Mouse (Mus musculus): ENCODE measurements around the gene Noc3l.

The Noc3l gene

DNA sequence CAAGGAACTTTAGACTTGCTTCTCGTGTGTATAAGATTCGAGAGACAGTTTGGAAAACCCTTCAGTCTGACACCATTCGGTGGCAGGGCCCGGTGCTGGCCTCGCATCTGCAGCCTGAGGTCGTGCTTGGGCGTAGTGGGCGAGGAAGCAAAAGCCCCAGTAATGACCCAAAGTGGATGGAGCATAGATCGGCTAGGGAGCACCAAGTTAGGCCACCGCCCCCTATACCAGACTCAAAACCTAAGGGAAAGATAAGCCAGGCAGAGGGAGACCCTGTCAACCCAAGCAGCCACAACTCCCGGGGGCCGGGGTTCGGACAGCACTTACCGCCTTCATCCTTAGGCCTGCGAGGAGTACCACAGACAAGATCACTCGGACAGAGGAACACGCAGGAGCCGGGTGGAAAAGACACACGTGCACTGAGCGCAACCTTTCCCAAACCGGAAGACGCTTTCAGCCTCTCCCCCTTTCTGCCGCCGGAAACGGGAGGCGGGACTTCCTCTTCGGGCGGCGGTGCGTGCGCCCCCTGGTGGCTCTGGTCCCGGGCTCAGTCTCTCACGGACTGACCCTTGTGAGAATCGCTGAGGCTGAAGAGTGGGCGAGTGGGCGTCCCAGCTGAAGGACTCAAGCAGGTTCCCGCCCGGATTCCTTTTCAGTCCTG, at the start of gene Noc3l:
Gene Noc3l (minus strand): TSS at position 472 of the 661 bp plus-strand sequence.
- peak; percentile 89 for DNase-seq

DNA sequence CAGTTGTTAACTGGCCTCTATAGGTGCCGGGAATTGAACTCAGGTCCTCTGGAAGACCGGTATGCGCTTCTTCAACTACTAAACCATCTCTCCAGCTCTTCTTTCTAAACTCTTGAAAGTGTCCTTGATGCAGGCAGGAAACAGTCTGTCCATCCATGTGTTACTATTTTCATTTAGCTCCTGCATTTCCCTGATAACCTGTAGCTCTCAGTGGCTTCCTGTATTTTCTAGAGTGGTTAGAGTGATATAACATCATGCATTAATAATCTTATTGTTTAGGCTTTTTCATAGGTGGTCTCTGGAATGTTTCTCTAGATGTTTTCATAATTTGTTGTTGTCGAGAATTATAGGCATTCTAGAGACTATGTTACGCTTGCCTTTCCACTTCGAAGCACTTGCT, 43.5 kb upstream of the Noc3l start:
- DNase-seq: no peak

- no peak for DNase-seq
Measured at GRCm38 (mm10) chr19:38858224-38858623, 39.2 kb upstream of the Noc3l start.

- no peak for DNase-seq
Measured at GRCm38 (mm10) chr19:38846373-38846772, 27.3 kb upstream of the Noc3l start.

DNA sequence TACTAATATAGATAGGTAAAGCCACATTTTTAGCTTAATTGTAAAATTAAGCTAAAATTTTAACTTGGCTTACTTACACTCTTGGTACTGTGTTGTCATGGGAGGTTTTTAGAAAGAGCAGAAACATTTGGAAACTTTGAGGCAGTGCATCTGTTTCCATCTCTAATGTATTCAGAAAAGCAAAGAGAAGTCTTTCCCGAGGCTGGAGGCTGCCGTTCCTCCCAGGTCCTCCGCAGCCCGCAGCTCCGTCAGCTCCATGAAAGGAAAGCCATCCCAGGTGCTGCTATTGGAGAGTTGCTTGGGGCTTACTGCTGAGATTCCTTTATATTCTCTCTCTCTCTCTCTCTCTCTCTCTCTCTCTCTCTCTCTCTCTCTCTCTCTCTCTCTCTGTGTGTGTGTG, 25.8 kb upstream of the Noc3l start:
- DNase-seq: no peak

DNA sequence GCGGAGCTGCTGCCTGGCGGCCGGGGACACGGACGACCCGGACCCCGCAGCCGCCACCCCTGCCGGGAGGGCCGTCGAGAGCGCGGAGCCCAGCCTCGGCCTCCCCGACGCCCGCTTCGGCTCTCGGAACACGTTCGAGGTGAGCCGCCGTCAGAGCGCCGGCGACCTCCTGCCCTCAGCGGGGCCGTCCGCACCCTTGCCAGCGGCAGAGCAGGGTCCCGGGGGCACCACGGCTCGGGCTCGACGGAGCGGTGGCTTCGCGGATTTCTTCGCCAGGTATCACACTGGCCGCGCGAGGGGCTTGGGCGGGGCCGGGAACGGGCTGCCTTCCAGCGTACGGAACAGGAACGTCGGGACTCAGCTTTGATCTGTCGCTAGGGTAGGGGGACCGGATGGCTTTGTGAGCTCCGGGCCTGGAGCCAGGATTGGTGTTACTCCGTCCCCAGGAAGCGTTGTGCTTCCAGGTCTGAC, 18.2 kb upstream of the Noc3l start:
- peak; percentile 44 for DNase-seq

DNA sequence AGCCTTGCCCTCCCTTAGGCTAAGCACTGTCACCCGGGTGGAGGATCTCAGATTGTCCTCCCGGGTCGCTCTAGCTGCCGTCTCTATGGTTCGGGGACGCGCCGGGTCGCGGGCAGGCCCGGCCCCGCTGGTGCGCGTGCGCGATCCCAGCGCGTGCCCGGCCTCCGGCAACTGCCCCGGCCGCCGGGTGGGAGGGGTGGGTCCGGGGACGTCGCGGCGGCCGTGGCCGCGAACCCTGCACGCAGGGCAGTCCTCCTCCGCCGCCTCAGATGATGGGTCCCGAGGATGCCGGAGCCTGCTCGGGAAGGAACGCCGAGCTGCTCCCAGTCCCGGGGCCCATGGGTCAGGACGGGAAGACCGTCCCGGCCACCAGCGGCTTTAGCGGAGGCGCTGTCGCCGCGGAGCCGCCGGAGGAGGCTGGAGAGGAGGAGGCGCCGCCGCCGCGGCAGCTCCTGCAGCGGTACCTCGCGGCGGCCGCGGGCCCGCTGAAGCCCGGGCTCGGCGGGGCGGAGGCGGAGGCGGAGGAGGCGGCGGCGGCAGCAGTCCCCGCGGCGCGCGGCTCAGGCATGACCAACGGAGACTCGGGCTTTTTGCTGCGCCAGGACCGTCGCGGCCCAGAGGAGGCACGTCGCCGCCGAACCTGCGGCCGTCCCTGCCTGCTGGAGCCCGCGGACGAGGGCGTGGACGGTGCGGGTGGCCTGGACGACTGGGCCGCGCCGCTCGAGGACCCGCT, 17.6 kb upstream of the Noc3l start, which contains the start of gene Tbc1d12:
Gene Tbc1d12 (plus strand): TSS at position 142 of the 733 bp plus-strand sequence.
- peak; percentile 92 for DNase-seq

- DNase-seq: no peak
Measured at GRCm38 (mm10) chr19:38836084-38836437, 17.0 kb upstream of the Noc3l start.

DNA sequence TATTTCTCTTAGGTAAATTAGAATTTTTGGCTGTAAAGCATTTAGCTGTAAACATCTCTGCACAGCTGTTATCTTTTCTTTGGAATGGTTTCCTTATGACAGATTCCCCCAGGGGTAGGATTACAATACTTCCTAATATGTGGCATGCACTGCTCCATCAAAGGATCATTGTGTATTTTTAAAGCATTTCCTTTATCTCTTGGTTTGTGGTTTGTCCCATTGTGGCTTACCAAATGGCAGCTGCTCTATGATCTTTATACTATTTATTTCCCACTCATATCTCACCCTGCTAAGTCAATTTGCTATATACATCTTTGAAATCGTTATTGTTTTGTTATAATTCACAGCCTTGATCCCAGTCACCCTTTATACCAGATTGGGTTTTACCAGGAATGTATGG, 14.2 kb upstream of the Noc3l start:
- DNase-seq: no peak

- DNase-seq: no peak
Measured at GRCm38 (mm10) chr19:38820186-38820804, 1.3 kb upstream of the Noc3l start.

DNA sequence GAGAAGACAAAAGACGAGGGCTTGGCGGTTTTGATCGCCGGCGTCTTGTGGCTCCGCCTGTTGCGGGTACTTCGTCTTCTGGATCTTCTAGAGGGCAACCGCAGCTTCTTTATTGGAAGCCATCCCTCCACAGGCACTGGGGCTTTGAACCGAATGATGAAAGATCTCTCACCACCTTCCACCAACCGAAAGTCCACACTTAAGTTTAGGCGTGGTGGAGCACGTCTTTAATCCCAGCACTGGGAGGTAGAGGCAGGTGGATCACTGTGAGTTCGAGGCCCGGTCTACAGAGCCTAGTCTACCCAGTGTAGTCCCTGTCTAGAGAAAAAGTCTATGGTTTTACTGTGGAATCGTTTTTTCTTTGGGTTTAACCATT, 378 bp upstream of the Noc3l start:
- no peak for DNase-seq

DNA sequence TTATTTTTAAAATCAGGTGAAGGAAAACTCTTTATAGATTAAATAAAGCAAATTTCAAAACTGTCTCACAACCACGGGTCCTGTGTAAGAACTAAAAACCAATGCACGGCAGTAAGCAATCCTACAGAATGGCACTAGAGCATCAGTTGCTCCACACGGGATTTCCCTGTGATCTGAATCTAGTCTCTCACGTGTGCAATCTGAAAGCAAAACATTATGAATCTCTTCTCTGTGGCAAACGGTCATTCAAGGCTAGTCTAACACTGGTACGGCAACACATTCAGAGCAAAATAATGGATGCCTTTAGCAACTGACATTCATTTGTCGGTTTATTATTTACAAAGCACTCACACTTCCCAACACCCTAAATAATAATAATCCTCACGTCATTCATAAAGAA, 846 bp downstream of the Noc3l start:
- no peak for DNase-seq

DNA sequence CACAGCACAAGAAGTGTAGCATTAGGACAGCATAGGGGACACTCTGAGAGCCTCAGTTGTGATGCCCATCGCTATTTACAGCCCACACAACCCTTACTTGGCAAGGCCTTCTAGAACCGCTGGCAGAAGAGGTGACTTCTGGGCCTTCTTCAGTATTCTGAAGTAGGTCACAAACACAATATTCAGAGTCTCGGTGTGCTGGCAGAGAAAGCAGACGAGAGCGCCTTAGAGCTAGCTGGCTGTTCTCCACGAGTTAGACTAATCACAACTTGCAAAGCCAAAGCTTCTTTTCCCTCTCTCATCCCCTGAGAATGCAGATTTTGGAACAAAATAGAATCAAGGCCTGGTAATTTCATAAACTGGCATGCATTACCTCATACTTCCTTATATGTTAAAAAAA, 20.2 kb downstream of the Noc3l start:
- no peak for DNase-seq

GRCm38 (mm10) chr19:38798291-38798690, 20.7 kb downstream of the Noc3l start:
- DNase-seq: no peak

DNA sequence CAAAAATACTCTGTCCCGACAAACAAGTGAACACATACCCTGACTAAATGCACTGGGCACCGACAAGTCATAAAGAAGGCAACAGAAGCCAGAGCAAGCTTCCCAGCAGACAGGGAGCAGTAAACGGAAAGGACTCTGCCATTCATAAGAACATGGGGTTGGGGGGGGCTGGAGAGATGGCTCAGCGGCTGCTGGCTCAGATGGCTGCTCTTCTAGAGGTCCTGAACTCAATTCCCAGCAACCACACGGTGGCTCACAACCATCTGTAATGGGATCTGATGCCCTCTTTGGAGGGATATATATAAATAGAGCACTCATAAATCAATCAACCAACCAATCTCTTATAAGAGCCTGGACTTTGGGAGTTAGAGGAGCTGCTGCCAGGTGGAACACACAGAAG, 22.5 kb downstream of the Noc3l start:
- DNase-seq: no peak

GRCm38 (mm10) chr19:38793563-38794045, 25.4 kb downstream of the Noc3l start:
- DNase-seq: no peak

DNA sequence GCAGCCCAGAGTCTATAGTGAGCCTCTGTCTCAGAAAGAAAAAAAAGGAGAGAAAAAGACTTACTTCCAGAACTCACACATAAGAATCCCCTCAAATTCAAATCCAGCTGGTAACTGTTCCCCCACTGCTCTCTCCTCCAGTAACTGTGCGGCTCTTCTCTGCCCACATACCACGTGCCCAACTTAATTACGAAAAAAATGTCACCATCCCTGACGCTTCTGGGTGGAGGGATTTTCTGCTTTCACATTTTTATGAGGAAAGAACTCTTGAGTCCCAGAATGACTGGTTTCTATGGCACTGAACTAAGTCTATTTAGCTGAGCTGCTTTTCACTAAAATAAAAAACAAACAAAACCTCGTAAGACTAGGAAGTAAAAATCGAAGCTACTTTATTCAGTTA, 31.3 kb downstream of the Noc3l start:
- no peak for DNase-seq

DNA sequence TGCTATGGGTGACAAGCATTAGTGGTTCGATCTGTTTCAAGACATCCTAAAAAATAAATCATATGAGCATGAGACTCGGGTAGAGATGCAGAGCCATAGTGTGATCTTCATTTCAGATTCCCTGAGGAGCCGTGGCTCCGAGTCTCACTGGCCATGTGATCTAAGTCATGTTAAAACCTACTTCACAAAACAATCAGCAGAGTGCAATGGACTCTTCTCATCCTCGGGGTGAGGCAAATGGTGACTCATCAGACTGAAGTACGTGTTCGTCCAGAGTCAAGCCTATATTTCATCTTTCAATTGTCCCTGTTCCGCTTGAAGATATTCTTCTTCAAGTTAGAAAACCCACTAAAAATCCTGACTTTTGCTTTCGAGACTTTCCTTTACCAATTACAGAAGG, 35.5 kb downstream of the Noc3l start:
- no peak for DNase-seq

DNA sequence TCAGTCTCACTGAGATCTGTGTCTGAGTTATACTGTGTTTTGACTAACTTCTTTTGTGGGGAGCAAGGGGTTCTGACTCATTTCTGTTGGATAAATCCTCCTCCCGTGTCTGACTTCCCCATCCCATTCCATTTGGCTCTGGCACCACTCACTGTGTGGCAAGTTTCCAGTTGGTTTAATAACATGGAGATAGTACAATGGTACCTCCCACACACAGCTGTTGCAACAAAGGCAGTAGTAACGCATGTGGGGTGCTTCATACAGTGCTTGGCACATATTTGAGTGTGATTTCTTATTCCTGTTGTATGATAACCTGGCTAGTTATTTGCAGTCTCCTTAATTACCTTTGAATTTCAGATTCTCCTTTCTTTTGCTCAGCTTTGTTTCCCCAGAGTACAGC, 40.2 kb downstream of the Noc3l start:
- DNase-seq: no peak

DNA sequence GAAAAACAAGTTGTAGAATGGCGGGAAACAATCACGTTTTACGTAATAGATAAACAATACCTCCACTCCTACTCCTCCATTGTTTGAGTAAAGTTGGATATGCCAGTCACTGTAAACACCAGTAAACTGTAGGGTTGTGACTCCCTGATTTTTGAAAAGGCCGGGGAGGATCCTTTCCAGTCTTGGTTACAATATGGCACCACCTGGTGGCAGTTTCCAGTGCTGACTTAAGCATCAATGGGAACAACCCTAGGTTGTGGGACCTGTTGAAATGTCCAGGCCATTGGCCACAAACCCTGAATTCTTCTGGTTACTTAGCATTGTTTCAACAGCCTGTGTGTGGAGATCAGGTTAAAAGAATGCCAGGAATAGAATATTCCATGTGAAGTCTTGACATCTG, 43.5 kb downstream of the Noc3l start:
- no peak for DNase-seq

DNA sequence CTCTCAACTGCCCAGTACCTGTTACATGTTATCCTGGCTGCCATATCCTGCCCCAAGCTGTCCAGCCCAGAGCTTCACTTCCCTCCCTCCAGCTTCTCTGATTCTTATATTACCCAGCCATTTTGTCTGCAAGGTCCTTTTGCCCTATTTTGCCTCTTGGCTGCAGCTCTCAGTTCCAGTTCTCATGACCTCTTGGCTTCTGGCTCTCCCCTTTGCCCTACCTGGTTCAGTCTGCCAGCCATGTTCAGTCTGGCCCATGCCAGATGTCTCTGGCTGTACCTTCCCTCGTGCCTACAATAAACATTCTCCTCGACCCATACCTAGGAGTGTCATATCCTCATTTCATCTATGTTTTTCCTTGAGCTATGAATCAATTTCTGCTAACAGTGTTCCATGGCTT, 52.7 kb downstream of the Noc3l start:
- no peak for DNase-seq

GRCm38 (mm10) chr19:38760441-38760840, 58.6 kb downstream of the Noc3l start:
- no peak for DNase-seq

DNA sequence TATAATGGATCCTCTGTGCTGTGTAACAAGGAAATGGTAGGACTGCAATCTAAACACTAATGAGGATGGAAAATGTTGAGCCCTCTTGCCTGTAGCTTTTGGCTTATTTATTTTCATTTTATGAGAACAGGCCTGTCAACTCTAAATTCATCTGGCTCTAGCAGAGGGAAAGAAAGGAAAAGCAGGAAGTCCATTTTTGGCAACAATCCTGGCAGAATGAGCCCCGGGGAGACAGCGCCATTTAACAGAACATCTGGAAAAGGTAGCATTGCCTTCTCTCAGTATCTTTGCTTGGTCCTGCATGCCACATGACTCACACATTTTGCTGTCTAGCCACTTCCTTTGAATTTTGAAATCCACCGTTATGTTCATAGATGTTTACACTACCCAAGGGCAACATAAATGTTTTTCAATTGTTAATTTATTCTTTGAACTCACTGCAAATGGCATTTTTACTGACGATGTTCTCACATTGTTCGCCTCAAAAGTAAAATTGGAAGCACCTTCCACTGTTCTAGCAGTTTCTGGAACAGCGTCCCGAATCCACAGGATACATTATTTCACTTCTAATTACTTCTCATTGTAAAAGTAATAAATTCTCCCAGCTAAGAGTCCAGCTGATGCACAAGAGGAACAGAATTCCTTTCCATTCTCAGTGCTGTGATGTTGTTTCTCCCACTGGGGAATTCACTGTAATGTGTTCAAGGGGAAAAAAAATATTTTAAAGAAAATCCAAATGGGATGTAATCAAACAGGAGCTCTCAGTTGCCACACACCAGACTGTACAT, 60.2 kb downstream of the Noc3l start:
- DNase-seq: no peak
